Mouse (Mus musculus): ENCODE measurements around the gene Npc2. TPM values are rescaled to one million over a fixed set of nuclear protein-coding genes. Genes with fewer than 3 reads are reported as not detected.

Gene Npc2
- total and polyA plus RNA-seq, 3 experiments = 73.4 to 98.5 (median 89.0) TPM

GRCm38 (mm10) chr12:84807351-84807750 is 34.4 kb upstream of the Npc2 start:
- H3K9me3 ChIP-seq (replicated peaks; ENCODE audit: low read length) = no peaks in the 10 kb centered on the region
- H3K9ac ChIP-seq (ENCODE audit: insufficient read depth, low read depth) = no peak overlapping the region
- H3K4me3 ChIP-seq (replicated peaks in 1 of 3; ENCODE audit: low read depth in 2 of 3, low read length in 2 of 3, poor library complexity in 1 of 3) = no peak overlapping the region
- no peak overlapping the region for H3K27ac ChIP-seq (ENCODE audit: insufficient read depth, low read depth)
- no peaks in the 10 kb centered on the region for H3K36me3 ChIP-seq (replicated peaks in 1 of 2; ENCODE audit: control insufficient read depth in 1 of 2, insufficient read depth in 1 of 2, low read length in 1 of 2)
- H3K79me2 ChIP-seq (replicated peaks; ENCODE audit: control insufficient read depth, extremely low read depth, insufficient read depth, poor library complexity, severe bottlenecking) = no peaks in the 10 kb centered on the region
- peaks cover 12 to 56% of the 10 kb centered on the region in 2 experiments; a peak in 3 of 4 replicates for H3K4me1 ChIP-seq (ENCODE audit: control insufficient read depth in 1 of 2, insufficient read depth in 2 of 2)
- in situ Hi-C loops (cut with MboI; ENCODE audit: low pct_ligation_motif_present, low pct_unique_long_range_greater_than_20kb, low sequenced_read_pairs) (loop anchor here (5.0 to 25.0 kb wide), 2 partner anchors 40 to 180 kb away; partner anchors contain the start of gene Ylpm1), dilution Hi-C loops (cut with MboI; ENCODE audit: extremely low pct_ligation_motif_present, extremely low pct_unique_long_range_greater_than_20kb, low sequenced_read_pairs) (no loop called here)
- DNase-seq (ENCODE audit: extremely low read depth) = no peak
- TF ChIP-seq PAX5 (IDR thresholded peaks at IDR 0.05; ENCODE audit: low read length) (no peak), CHD1 (IDR thresholded peaks at IDR 0.05; ENCODE audit: low read depth, low read length) (no peak), RCOR1 (conservative IDR thresholded peaks at IDR 0.05; ENCODE audit: low read depth, low read length) (no peak), IRF4 (IDR thresholded peaks at IDR 0.05; ENCODE audit: low read depth, low read length) (no peak), MXI1 (IDR thresholded peaks at IDR 0.05; ENCODE audit: low read depth, low read length) (no peak), USF2 (conservative IDR thresholded peaks at IDR 0.05; ENCODE audit: low read depth, low read length) (no peak), TCF12 (IDR thresholded peaks at IDR 0.05; ENCODE audit: low read depth, low read length) (no peak), SMC3 (IDR thresholded peaks at IDR 0.05; ENCODE audit: low read depth, low read length) (no peak), MAX (IDR thresholded peaks at IDR 0.05; ENCODE audit: low read length) (no peak), UBTF (IDR thresholded peaks at IDR 0.05; ENCODE audit: low read depth, low read length) (no peak), POLR2AphosphoS2 (IDR thresholded peaks at IDR 0.05; ENCODE audit: low read depth, low read length) (no peak), ELF1 (IDR thresholded peaks at IDR 0.05; ENCODE audit: low read depth, low read length) (no peak), BHLHE40 (IDR thresholded peaks at IDR 0.05; ENCODE audit: low read depth, low read length) (no peak), EP300 (IDR thresholded peaks at IDR 0.05; ENCODE audit: low read length) (no peak), MYC (IDR thresholded peaks at IDR 0.05; ENCODE audit: low read depth, low read length) (no peak), MAFK (IDR thresholded peaks at IDR 0.05; ENCODE audit: insufficient replicate concordance, low read length) (no peak)
- H3K27me3 ChIP-seq (replicated peaks) = no peaks in the 10 kb centered on the region
- no peak overlapping the region for H3K4me2 ChIP-seq (ENCODE audit: insufficient read depth, low read depth, poor library complexity, severe bottlenecking)

GRCm38 (mm10) chr12:84806726-84807125 is 33.8 kb upstream of the Npc2 start:
- DNase-seq (ENCODE audit: extremely low read depth) = peak; percentile 48
- TF ChIP-seq MXI1 (IDR thresholded peaks at IDR 0.05; ENCODE audit: low read depth, low read length) (no peak), MAX (IDR thresholded peaks at IDR 0.05; ENCODE audit: low read length) (no peak), BHLHE40 (IDR thresholded peaks at IDR 0.05; ENCODE audit: low read depth, low read length) (no peak), SIN3A (IDR thresholded peaks at IDR 0.05; ENCODE audit: low read length) (no peak), ZKSCAN1 (IDR thresholded peaks at IDR 0.05; ENCODE audit: borderline replicate concordance, low read depth, low read length) (no peak)
- H3K27me3 ChIP-seq (replicated peaks) = no peaks in the 10 kb centered on the region

More at GRCm38 (mm10) chr12:84806726-84807125, 33.8 kb upstream of the Npc2 start:
- in situ Hi-C loops (cut with MboI; ENCODE audit: low pct_ligation_motif_present, low pct_unique_long_range_greater_than_20kb, low sequenced_read_pairs) = loop anchor here (5.0 to 25.0 kb wide), 2 partner anchors 41 to 181 kb away; partner anchors contain the start of gene Ylpm1
- Histone ChIP-seq H3K9ac (ENCODE audit: insufficient read depth, low read depth) (no peak overlapping the region), H3K4me2 (ENCODE audit: insufficient read depth, low read depth, poor library complexity, severe bottlenecking) (peak overlapping the region; percentile 1; the same call in 1 of the 2 replicates), H3K9me3 (replicated peaks; ENCODE audit: low read length) (no peaks in the 10 kb centered on the region), H3K27ac (ENCODE audit: insufficient read depth, low read depth) (no peak overlapping the region), H3K79me2 (replicated peaks; ENCODE audit: control insufficient read depth, extremely low read depth, insufficient read depth, poor library complexity, severe bottlenecking) (no peaks in the 10 kb centered on the region), H3K4me1 (ENCODE audit: control insufficient read depth in 1 of 2, insufficient read depth in 2 of 2) (peaks cover 18 to 62% of the 10 kb centered on the region in 2 experiments), H3K4me3 (replicated peaks in 1 of 3; ENCODE audit: low read depth in 2 of 3, low read length in 2 of 3, poor library complexity in 1 of 3) (no peak overlapping the region), H3K36me3 (replicated peaks in 1 of 2; ENCODE audit: control insufficient read depth in 1 of 2, insufficient read depth in 1 of 2, low read length in 1 of 2) (no peaks in the 10 kb centered on the region)
- dilution Hi-C loops (cut with MboI; ENCODE audit: extremely low pct_ligation_motif_present, extremely low pct_unique_long_range_greater_than_20kb, low sequenced_read_pairs) = no loop called here

Measured in CH12.LX (cell line).